Mouse (Mus musculus) stomach, embryonic 14.5 days (tissue): ENCODE data around the gene Ccr1. TPM values are rescaled to one million over a fixed set of nuclear protein-coding genes. Genes with fewer than 3 reads are reported as not detected.
"Not testable (repeated sequence)": the region's sequence is repeated elsewhere in the genome, so short reads cannot be mapped to it uniquely, and the experiment has no call there.

Source experiments
- ATAC-seq: fragments of 200-750 bp; cut with Nextera tagmentation; 2 replicates; pipeline ENCODE4 v1.8.0; 2017; ENCODE audit warnings: low read depth, moderate TSS enrichment; ENCODE audit not compliant: insufficient number of reproducible peaks, insufficient read depth, low FRiP score
- H3K27ac ChIP-seq: fragments of 300-500 bp; sonication (generic); 2 replicates; pipeline ENCODE4 v1.5.1; 2014; ENCODE audit warnings: mild to moderate bottlenecking, low read length, moderate library complexity, mixed read lengths
- H3K27me3 ChIP-seq: fragments of 300-500 bp; sonication (generic); 2 replicates; pipeline ENCODE4 v1.6.1; 2014; ENCODE audit warnings: low read length, control low read depth, mixed read lengths; ENCODE audit not compliant: control insufficient read depth, insufficient read depth
- H3K36me3 ChIP-seq: fragments of 300-500 bp; sonication (generic); 2 replicates; pipeline ENCODE4 v1.6.1; 2014; ENCODE audit warnings: mild to moderate bottlenecking, control low read depth, low read length, moderate library complexity, mixed read lengths; ENCODE audit not compliant: control insufficient read depth, insufficient read depth
- H3K4me1 ChIP-seq: fragments of 300-500 bp; sonication (generic); 2 replicates; pipeline ENCODE4 v1.6.1; 2014; ENCODE audit warnings: low read length, control low read depth, mixed read lengths; ENCODE audit not compliant: control insufficient read depth, insufficient read depth
- H3K4me2 ChIP-seq: fragments of 300-500 bp; sonication (generic); replicated peaks from 2 replicates; pipeline ENCODE4 v1.6.1; 2014; ENCODE audit warnings: low read depth, low read length, control low read depth
- H3K4me3 ChIP-seq: fragments of 300-500 bp; sonication (generic); 2 replicates; pipeline ENCODE4 v1.5.1; 2014; ENCODE audit warnings: low read depth, low read length, control low read depth
- H3K9ac ChIP-seq: fragments of 300-500 bp; sonication (generic); replicated peaks from 2 replicates; pipeline ENCODE4 v1.6.1; 2014; ENCODE audit warnings: low read depth, mild to moderate bottlenecking, control low read depth, low read length, moderate library complexity, mixed read lengths
- H3K9me3 ChIP-seq: fragments of 300-500 bp; sonication (generic); 2 replicates; pipeline ENCODE4 v1.6.1; 2016; ENCODE audit warnings: low read depth, low read length, control low read depth; ENCODE audit not compliant: control insufficient read depth
- WGBS: fragments of 180-500 bp; shearing (Covaris S2); extraction: QIAGEN DNeasy Blood & Tissue Kit; methylation state at CpG from one replicate; pipeline ENCODE4 v1.1.7; 2014; 5-methylcytosine and 5-hydroxymethylcytosine counted together
- polyA plus RNA-seq: library from polyadenylated mRNA; unstranded; fragments of >200 nt; fragmentation: Nextera tagmentation; extraction: Ambion mirVana; gene quantifications from 2 replicates; pipeline ENCODE4 v1.2.1, GENCODE M21; 2014

Ccr1 gene
- polyA plus RNA-seq, 1 experiment from 2014 or later: 5.3 TPM

- H3K4me2 ChIP-seq: no peak overlapping the region
- H3K9me3 ChIP-seq: no peaks in the 10 kb centered on the region
- H3K27ac ChIP-seq: no peak overlapping the region
- ATAC-seq: no peak
- no peak overlapping the region for H3K4me3 ChIP-seq
- H3K9ac ChIP-seq: no peak overlapping the region
- no peaks in the 10 kb centered on the region for H3K27me3 ChIP-seq
- H3K36me3 ChIP-seq: no peaks in the 10 kb centered on the region
- no peaks in the 10 kb centered on the region for H3K4me1 ChIP-seq
- WGBS: 71% methylated on average over 3 of the region's 3 CpGs
Measured at GRCm38 (mm10) chr9:123989671-123990070, 21.2 kb upstream of the Ccr1 start.

- H3K4me2 ChIP-seq: no peak overlapping the region
- no peak overlapping the region for H3K9ac ChIP-seq
- H3K9me3 ChIP-seq: no peaks in the 10 kb centered on the region
- 68% methylated on average over 2 of the region's 2 CpGs for WGBS
- no peak overlapping the region for H3K4me3 ChIP-seq
- no peak for ATAC-seq
- no peaks in the 10 kb centered on the region for H3K36me3 ChIP-seq
- H3K27me3 ChIP-seq: no peaks in the 10 kb centered on the region
- H3K4me1 ChIP-seq: no peaks in the 10 kb centered on the region
- H3K27ac ChIP-seq: no peak overlapping the region
Measured at GRCm38 (mm10) chr9:123986217-123986616, 17.7 kb upstream of the Ccr1 start.

GRCm38 (mm10) chr9:123984943-123985342 lies 16.5 kb upstream of the Ccr1 start:
- ATAC-seq: no peak
- Histone ChIP-seq H3K36me3 (no peaks in the 10 kb centered on the region), H3K4me3 (no peak overlapping the region)

GRCm38 (mm10) chr9:123982720-123983119 lies 14.2 kb upstream of the Ccr1 start:
- no peak overlapping the region for H3K9ac ChIP-seq
- 74% methylated on average over 1 of the region's 1 CpGs for WGBS
- H3K9me3 ChIP-seq: no peaks in the 10 kb centered on the region
- no peaks in the 10 kb centered on the region for H3K36me3 ChIP-seq
- no peak overlapping the region for H3K4me3 ChIP-seq
- no peaks in the 10 kb centered on the region for H3K4me1 ChIP-seq
- H3K27me3 ChIP-seq: no peaks in the 10 kb centered on the region
- H3K4me2 ChIP-seq: no peak overlapping the region
- no peak overlapping the region for H3K27ac ChIP-seq
- no peak for ATAC-seq

More at GRCm38 (mm10) chr9:123984943-123985342, 16.5 kb upstream of the Ccr1 start:
- H3K9me3 ChIP-seq: no peaks in the 10 kb centered on the region
- H3K4me1 ChIP-seq: no peaks in the 10 kb centered on the region
- H3K9ac ChIP-seq: no peak overlapping the region
- H3K4me2 ChIP-seq: no peak overlapping the region
- no peak overlapping the region for H3K27ac ChIP-seq
- H3K27me3 ChIP-seq: no peaks in the 10 kb centered on the region

GRCm38 (mm10) chr9:123981909-123982308 lies 13.4 kb upstream of the Ccr1 start:
- 61% methylated on average over 4 of the region's 4 CpGs for WGBS
- Histone ChIP-seq H3K4me2 (no peak overlapping the region), H3K27ac (no peak overlapping the region), H3K4me3 (no peak overlapping the region), H3K9ac (no peak overlapping the region), H3K36me3 (no peaks in the 10 kb centered on the region), H3K27me3 (no peaks in the 10 kb centered on the region), H3K4me1 (no peaks in the 10 kb centered on the region), H3K9me3 (no peaks in the 10 kb centered on the region)
- peak; percentile 56; the same call in 1 of the 2 replicates for ATAC-seq

GRCm38 (mm10) chr9:123980858-123981475 lies 12.5 kb upstream of the Ccr1 start:
- H3K27ac ChIP-seq, H3K9ac ChIP-seq, H3K36me3 ChIP-seq, H3K27me3 ChIP-seq, H3K4me2 ChIP-seq, H3K4me3 ChIP-seq, H3K4me1 ChIP-seq, ATAC-seq, H3K9me3 ChIP-seq: not testable (repeated sequence)
- WGBS: no CpG with 5 or more reads among the region's 3 CpGs

GRCm38 (mm10) chr9:123978308-123978707 lies 9.8 kb upstream of the Ccr1 start, which contains the start of gene Ccr1l1:
Gene Ccr1l1, minus strand, starts transcription at chr9:123978408.
- WGBS: 53% methylated on average over 1 of the region's 1 CpGs
- H3K36me3 ChIP-seq: no peaks in the 10 kb centered on the region
- no peaks in the 10 kb centered on the region for H3K4me1 ChIP-seq
- no peak within 1 kb of the TSS for H3K4me3 ChIP-seq
- H3K9ac ChIP-seq: no peak within 1 kb of the TSS
- no peak for ATAC-seq
- H3K9me3 ChIP-seq: no peaks in the 10 kb centered on the region
- H3K27me3 ChIP-seq: no peaks in the 10 kb centered on the region
- H3K4me2 ChIP-seq: no peak within 1 kb of the TSS
- no peak within 1 kb of the TSS for H3K27ac ChIP-seq

GRCm38 (mm10) chr9:123976876-123977663 lies 8.6 kb upstream of the Ccr1 start:
- no peaks in the 10 kb centered on the region for H3K4me1 ChIP-seq
- H3K4me3 ChIP-seq: no peak overlapping the region
- no peaks in the 10 kb centered on the region for H3K9me3 ChIP-seq
- no peaks in the 10 kb centered on the region for H3K27me3 ChIP-seq
- no peak for ATAC-seq
- no peaks in the 10 kb centered on the region for H3K36me3 ChIP-seq
- 81% methylated on average over 9 of the region's 9 CpGs for whole genome bisulfite sequencing
- H3K9ac ChIP-seq: no peak overlapping the region
- no peak overlapping the region for H3K27ac ChIP-seq
- no peak overlapping the region for H3K4me2 ChIP-seq
